Mouse (Mus musculus) natural killer cell, adult 2 months (primary cell): ENCODE data around the gene Casc4.
A peak's percentile ranks its signal among the peaks of the same experiment; 100 is the strongest.
"Not testable (repeated sequence)": the region's sequence is repeated elsewhere in the genome, so short reads cannot be mapped to it uniquely, and the experiment has no call there.

Experiments used
- DNase-seq, 2 experiments: peaks; one replicate each; pipeline ENCODE4 v3.0.0; 2022; ENCODE audit warnings: low spot score in 2 of 2

Casc4 gene

GRCm38 (mm10) chr2:121916047-121916970, 49.5 kb downstream of the Casc4 start:
- no peak for DNase-seq

GRCm38 (mm10) chr2:121937624-121938023, 70.9 kb downstream of the Casc4 start:
- not testable (repeated sequence) for DNase-seq

- no peak for DNase-seq
Observed at GRCm38 (mm10) chr2:121943364-121943763, 76.6 kb downstream of the Casc4 start.

GRCm38 (mm10) chr2:121954971-121955656, 88.3 kb downstream of the Casc4 start:
- DNase-seq: no peak

GRCm38 (mm10) chr2:121955765-121956223, 89.0 kb downstream of the Casc4 start, which contains the start of the genes Ctdspl2 and Mageb3:
Gene Ctdspl2 (plus strand): TSS chr2:121956001.
Gene Mageb3 (minus strand): TSS chr2:121956092.
- peak; percentile 87 to 92 for DNase-seq

GRCm38 (mm10) chr2:121956224-121957018, 89.7 kb downstream of the Casc4 start:
- DNase-seq: peak; percentile 87 to 91

- DNase-seq: peak in 1 of 2 experiments; percentile 11
Observed at GRCm38 (mm10) chr2:121957216-121957792, 90.5 kb downstream of the Casc4 start.
